Mouse (Mus musculus) R1 (cell line): ENCODE measurements at regions not wholly inside any gene's neighbourhood (a gene's known extent, or its start where the extent isn't known, plus 50 kb on each side); places are given as distances from the start of the nearest gene placed in this dataset.
"Not testable (repeated sequence)": the region's sequence is repeated elsewhere in the genome, so short reads cannot be mapped to it uniquely, and the experiment has no call there.

Experiments used
- DNase-seq: peaks from one replicate; pipeline ENCODE4 v3.0.0-alpha.2; 2018; ENCODE audit warnings: low read depth, low spot score

DNA sequence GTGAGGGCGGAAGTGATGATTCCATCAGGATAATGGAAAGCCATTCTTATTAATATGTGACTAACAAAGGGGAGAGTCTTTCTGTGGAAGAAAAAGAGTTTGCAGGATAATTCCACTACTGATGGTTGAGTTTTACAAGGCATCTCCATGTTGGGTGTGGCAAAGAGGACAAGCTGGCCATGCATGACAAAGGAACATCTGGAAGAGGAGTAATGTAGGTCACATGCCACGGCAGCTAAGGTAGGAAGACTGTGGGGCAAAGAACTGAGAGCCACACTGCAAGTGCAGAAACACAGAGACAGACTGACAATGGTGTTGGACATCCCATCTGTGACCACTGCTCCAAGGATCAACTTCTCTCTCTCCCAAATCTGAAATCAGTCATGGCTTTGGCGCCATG, 196.4 kb upstream of the Gdi2 start:
- DNase-seq = peak; percentile 62

GRCm38 (mm10) chr13:3343611-3344010, 194.3 kb upstream of the Gdi2 start:
- no peak for DNase-seq

DNA sequence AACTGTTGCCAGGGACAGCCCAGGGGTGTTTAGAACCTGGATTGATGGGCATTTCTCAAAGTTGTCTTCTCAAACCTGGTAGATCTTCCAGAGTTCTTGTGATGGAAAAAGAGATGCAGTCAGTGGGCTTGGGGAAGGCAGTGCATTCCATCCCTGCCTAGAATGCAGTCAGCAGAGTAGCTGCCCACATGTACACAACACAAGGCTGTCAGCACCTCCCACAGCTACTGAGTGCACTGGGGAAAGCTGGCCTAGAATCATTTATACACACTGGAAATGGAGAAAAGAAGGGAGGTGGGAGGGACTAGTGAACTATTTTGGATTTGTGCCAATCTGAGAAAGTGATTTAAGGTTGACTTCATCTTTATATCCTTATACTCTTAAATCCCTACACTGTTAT, 183.0 kb upstream of the Gdi2 start:
- not testable (repeated sequence) for DNase-seq

DNA sequence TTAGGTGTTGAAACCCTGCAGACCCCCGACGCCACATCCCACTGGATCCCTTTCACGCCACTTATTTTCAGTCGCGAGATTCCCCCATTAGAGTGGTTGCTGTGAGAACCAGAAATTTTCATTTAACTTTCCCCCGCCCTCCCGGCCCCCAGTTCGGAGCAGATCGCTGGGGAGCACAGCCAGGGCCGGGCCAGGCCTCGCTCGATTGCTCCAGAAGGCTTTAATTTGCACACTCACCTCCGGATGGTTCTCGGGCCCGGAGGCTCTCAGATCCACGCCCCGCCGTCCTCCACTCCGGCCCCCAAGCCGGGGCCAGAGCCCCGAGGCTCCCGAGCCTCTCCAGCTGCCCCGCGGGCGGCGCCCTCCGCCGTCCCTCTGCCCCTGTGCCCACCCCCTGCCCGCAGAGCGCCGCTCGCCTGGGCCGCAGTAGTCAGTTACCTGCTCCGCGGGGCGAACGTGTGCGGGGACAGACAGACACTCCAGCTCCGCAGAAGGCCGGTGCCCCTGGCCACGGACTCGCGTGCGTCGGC, 179.7 kb upstream of the Gdi2 start:
- DNase-seq = peak; percentile 32

GRCm38 (mm10) chr13:3358996-3359750, 178.7 kb upstream of the Gdi2 start:
- peak; percentile 69 for DNase-seq

GRCm38 (mm10) chr13:3359751-3360260, 178.1 kb upstream of the Gdi2 start:
- DNase-seq = peak; percentile 50

DNA sequence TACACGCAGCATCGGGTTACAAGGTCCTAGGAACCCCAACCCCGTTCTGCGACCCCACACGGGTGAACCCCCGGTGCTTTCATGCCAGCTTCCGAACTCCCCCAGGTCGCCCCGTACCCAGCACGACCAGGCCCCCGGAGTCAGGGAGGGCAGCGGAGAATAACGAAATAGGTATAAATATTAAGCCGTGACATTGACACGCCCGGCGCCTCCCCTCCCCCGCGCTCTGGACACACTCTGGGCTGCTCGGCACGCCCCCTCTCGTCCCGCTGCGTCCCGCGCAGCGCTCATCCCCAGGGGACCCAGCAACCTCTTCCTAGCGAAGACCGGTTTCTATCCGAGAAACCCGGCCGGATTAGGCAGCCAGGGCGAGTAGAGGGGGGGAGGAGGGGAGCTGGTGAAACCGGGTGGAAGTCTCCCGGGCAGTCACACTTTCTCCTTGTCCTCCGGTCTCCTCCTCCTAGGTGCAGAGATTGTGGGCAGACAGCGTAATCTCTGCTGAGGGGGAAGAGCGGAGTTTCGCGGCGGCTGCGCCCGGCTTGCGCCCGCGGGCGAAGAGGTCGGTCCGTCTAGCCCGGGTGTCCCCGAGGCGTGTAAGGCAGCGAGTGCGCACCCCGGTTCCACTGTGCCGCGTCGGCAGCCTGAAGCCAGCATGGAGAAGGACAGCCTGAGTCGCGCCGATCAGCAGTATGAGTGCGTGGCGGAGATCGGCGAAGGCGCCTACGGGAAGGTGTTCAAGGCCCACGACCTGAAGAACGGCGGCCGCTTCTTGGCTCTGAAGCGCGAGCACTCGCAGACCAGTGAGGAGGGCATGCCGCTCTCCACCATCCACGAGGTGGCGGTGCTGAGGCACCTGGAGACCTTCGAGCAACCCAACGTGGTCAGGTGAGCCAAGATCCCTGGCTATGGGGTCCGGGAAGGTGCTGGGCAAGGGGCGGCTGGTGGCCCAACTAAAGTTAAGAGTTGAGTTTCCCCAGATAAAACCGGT, 177.1 kb upstream of the Gdi2 start:
- peak; percentile 83 for DNase-seq

GRCm38 (mm10) chr13:3372701-3373100, 165.2 kb upstream of the Gdi2 start:
- peak; percentile 63 for DNase-seq

- peak; percentile 90 for DNase-seq
Measured at GRCm38 (mm10) chr13:3373522-3374220, 164.2 kb upstream of the Gdi2 start.

DNA sequence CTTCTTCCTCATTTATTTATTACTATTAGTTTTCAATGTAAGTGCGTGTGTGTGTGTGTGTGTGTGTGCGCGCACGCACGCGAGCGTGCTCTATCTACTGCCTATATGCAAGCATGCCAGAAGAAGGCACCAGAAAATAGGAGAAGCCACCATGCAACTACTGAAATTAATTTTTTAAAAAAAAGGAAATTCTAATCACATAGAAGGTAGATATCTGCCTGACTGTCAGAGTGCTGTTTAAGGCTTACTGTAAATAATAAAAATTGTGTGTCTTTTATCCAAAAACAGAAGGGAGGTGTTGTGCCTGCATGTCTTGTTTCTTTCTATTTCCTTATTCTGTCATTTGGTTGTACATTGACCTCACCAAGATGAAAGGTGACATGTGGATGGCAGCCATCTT, 163.1 kb upstream of the Gdi2 start:
- DNase-seq = peak; percentile 46

GRCm38 (mm10) chr13:3377801-3378200, 160.1 kb upstream of the Gdi2 start:
- DNase-seq = peak; percentile 68

- peak; percentile 60 for DNase-seq
Measured at GRCm38 (mm10) chr13:3405783-3406182, 132.1 kb upstream of the Gdi2 start.

DNA sequence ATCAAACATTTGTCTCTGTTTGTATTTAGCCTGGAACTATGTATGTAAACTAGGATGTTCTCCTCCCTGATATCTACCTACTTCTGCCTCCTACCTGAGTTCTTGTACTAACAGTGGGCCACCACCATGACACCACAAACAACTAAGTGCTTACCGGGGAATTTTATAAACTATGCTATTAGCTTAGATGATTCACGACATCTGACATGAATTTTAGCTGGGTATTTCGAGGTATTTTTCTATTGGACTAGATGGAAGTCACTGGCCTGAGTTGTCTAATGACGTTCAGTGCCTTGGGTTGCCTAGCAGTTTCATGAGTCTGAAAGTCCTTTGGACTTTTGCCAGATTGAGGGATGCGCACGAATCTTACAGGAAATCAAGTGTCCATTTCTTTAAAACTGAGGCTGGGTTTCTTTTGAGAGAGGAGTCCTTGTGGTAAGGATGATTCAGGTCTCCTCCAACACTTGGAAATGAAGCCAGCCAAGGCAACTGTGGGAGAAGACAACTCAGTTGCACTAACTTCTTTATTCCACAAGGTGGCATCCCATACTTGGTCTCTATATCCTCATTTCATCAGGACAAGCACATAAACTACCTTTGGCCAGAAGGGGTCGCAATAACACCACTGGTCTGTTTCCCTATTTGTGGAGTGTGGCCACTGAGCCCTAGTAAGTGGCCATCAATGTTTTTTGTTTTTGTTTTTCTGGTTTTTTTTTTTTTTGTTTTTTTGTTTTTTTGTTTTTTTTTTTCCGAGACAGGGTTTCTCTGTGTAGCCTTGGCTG, 131.4 kb upstream of the Gdi2 start:
- peak; percentile 98 for DNase-seq

DNA sequence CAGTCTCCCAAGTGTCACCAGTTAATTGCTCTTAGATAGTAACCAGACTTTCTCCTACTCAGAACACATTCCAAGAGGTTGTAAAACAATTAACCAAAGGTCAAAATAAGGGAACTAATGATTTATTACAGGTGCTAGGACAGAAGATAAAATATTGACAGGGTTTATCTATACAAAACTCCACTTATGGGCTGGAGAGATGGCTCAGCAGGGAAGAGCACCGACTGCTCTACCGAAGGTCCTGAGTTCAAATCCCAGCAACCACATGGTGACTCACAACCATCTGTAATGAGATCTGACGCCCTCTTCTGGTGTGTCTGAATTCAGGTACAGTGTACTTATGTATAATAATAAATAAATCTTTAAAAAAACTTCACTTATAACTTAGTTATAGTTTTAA, 127.6 kb upstream of the Gdi2 start:
- not testable (repeated sequence) for DNase-seq

- DNase-seq = no peak
Measured at GRCm38 (mm10) chr13:3417026-3417425, 120.8 kb upstream of the Gdi2 start.

DNA sequence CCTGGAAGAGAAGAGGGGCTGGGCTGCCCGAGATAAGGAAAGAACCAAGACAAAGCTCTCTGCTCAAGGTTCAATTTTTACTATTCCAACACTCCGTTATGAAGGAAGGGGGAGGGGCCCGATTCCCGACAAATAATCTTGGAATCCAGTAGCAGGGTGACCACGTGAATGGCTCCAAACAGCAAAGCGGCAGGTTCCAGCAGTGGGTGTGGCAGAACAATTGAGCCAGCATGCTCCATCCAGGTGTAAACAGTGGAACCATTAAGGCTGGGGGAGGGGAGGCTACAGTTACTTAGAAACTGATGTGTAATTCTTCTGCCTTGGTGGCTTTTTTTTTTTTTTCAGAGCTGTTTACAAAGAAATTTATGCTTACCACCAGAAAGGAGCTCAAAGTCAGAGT, 82.5 kb upstream of the Gdi2 start:
- DNase-seq = peak; percentile 64

DNA sequence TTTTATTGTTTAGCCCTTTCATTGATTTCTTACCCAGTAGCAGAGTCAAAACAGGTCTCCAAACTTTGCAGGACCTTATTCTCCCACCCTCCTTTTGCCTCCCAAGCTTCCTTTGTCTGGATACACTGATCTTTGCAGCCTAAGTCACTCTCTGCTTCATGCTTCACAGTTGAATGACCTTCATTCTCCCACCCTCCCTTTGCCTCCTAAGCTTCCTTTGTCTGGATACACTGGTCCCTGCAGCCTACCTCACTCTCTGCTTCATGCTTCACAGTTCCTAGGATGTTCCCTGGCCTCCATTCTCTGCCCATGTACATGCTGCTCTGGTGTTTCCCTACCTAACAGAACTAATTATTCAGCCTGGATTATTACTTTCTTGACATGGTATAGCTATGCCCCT, 61.0 kb upstream of the Gdi2 start:
- no peak for DNase-seq

DNA sequence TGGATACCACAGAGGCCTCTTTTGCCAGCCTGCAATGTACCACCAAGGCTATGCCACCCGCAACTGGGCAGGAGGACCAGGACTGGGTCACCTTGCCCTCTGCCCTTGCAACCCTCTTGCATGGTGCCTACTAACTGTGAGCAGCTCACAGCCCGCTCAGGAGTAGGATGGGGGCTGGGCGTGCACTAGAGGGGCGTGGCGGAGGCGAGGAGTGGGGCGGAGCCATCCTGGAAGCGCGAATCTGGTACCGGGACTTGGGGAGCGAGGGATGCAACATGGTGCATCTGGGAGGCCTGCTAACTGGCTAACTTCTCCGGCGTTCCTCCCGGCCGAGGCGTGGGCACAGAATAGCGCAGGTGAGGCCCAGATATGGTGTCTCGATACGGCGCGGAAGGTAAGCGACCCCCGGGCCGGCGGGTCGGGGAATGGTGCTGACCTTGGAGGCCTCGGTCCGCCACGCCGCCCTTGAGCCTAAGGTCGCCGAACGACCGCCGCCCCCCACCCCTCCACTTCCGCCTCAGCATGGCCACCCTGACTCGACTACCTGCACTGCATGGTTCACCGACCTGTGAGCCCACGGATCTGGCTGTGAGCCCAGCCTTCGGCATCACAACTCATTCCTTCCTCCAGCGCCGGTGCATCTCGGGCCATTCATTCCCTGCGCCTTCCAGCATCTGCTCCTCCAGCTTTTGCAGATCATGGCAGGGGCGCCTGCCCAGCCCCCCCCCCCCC, 59.7 kb upstream of the Gdi2 start:
- DNase-seq = peak; percentile 69
